Mouse (Mus musculus) embryonic facial prominence, embryonic 15.5 days (tissue): ENCODE data around the gene Tnrc6c. TPM values are rescaled to one million over a fixed set of nuclear protein-coding genes. Genes with fewer than 3 reads are reported as not detected.

Experiments used
- ATAC-seq: fragments of 200-750 bp; cut with Nextera tagmentation; 2 replicates; pipeline ENCODE4 v1.8.0; 2017; ENCODE audit warnings: low read depth, moderate TSS enrichment; ENCODE audit not compliant: insufficient number of reproducible peaks, low FRiP score, low TSS enrichment
- H3K27ac ChIP-seq: fragments of 300-500 bp; sonication (generic); replicated peaks from 2 replicates; pipeline ENCODE4 v1.5.1; 2015; ENCODE audit warnings: mild to moderate bottlenecking, inconsistent platforms
- H3K27me3 ChIP-seq: fragments of 300-500 bp; sonication (generic); 2 replicates; pipeline ENCODE4 v1.6.1; 2015; ENCODE audit warnings: inconsistent platforms
- H3K36me3 ChIP-seq: fragments of 300-500 bp; sonication (generic); 2 replicates; pipeline ENCODE4 v1.6.1; 2015; ENCODE audit warnings: mild to moderate bottlenecking, inconsistent platforms
- H3K4me1 ChIP-seq: fragments of 300-500 bp; sonication (generic); 2 replicates; pipeline ENCODE4 v1.6.1; 2015; ENCODE audit warnings: inconsistent platforms
- H3K4me2 ChIP-seq: fragments of 300-500 bp; sonication (generic); replicated peaks from 2 replicates; pipeline ENCODE4 v1.6.1; 2015; ENCODE audit warnings: mild to moderate bottlenecking, inconsistent platforms
- H3K4me3 ChIP-seq: fragments of 300-500 bp; sonication (generic); replicated peaks from 2 replicates; pipeline ENCODE4 v1.5.1; 2015; ENCODE audit warnings: mild to moderate bottlenecking, inconsistent platforms
- H3K9ac ChIP-seq: fragments of 300-500 bp; sonication (generic); 2 replicates; pipeline ENCODE4 v1.6.1; 2015; ENCODE audit warnings: inconsistent platforms
- H3K9me3 ChIP-seq: fragments of 300-500 bp; sonication (generic); replicated peaks from 2 replicates; pipeline ENCODE4 v1.6.1; 2016; ENCODE audit warnings: inconsistent platforms
- WGBS: fragments of 180-500 bp; shearing (Covaris S2); methylation state at CpG from one replicate; pipeline ENCODE4 v1.1.7; 2015; 5-methylcytosine and 5-hydroxymethylcytosine counted together
- polyA plus RNA-seq: library from polyadenylated mRNA; unstranded; fragments of >200 nt; fragmentation: Nextera tagmentation; extraction: Ambion mirVana; gene quantifications from 2 replicates; pipeline ENCODE4 v1.2.1, GENCODE M21; 2015

The Tnrc6c gene
- polyA plus RNA-seq, 1 experiment from 2014 or later, result 17.1 TPM

DNA sequence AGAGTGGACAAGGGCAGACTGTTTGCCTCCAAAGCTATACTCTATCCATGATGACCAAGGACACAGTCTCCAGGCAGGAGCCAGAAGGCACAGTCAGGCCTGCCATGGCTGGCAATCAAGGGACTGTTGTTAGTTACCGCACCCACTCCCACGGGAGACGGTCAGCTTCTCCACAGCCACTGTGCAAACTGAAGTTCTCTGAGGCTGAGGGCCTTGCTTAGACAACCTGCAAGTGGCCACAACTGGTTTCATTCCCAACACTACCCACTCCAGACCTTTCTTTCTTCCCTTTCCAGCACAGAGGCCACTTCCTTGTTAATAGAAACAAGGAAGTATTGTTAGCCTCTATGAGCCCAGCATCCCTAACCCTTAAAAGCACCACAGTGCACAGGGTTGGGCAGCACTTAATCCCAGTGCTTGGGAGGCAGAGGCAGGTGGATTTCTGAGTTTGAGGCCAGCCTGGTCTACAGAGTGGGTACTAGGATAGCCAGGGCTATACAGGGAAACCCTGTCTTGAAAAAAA is 149.1 kb downstream of the Tnrc6c start:
- H3K9me3 ChIP-seq, result no peaks in the 10 kb centered on the region
- no peak overlapping the region for H3K27ac ChIP-seq
- WGBS, result 91% methylated on average over 3 of the region's 3 CpGs
- H3K9ac ChIP-seq, result no peak overlapping the region
- H3K36me3 ChIP-seq, result no peaks in the 10 kb centered on the region
- no peak for ATAC-seq
- no peak overlapping the region for H3K4me3 ChIP-seq
- H3K4me1 ChIP-seq, result 0 out of 2 replicates have a peak, but pooled peaks cover 3% of the 10 kb centered on the region
- H3K27me3 ChIP-seq, result no peaks in the 10 kb centered on the region
- H3K4me2 ChIP-seq, result no peak overlapping the region

DNA sequence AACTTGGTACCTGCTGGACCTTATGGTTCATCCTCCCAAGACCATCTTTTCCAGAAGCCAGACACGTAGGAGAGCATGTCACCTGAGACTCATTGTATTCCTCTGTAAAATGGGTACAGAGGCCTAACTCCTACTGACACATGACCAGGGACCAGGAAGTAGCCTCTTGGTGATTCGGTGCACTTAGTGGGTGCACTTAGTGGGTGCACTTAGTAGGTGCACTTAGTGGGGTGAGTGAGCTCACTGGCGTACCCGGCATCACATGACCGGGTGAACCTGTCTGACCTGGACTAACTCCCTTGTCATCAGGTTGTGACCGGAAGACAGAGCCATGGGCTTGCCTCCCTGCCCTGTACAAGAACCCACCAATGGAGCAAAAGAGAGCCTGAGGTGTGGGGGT is 152.7 kb downstream of the Tnrc6c start:
- H3K36me3 ChIP-seq, result no peaks in the 10 kb centered on the region
- no peaks in the 10 kb centered on the region for H3K27me3 ChIP-seq
- ATAC-seq, result no peak
- no peak overlapping the region for H3K4me3 ChIP-seq
- no peaks in the 10 kb centered on the region for H3K9me3 ChIP-seq
- H3K4me1 ChIP-seq, result peaks cover 21% of the 10 kb centered on the region
- H3K27ac ChIP-seq, result no peak overlapping the region
- H3K4me2 ChIP-seq, result no peak overlapping the region
- no peak overlapping the region for H3K9ac ChIP-seq
- 93% methylated on average over 6 of the region's 6 CpGs for WGBS

GRCm38 (mm10) chr11:117809407-117810311 is 155.6 kb downstream of the Tnrc6c start, which contains the start of the genes Gm20708 and Syngr2:
Gm20708 (plus strand) TSS chr11:117809668.
Syngr2 (plus strand) TSS chr11:117809668.
- WGBS, result under 1% methylated on average over 73 of the region's 75 CpGs
- Histone ChIP-seq H3K9ac (peak within 1 kb of the TSS; percentile 41), H3K36me3 (peaks cover 27% of the 10 kb centered on the region), H3K9me3 (no peaks in the 10 kb centered on the region), H3K27me3 (no peaks in the 10 kb centered on the region), H3K4me2 (peak within 1 kb of the TSS; percentile 98), H3K4me3 (peak within 1 kb of the TSS; percentile 71), H3K4me1 (peaks cover 21% of the 10 kb centered on the region), H3K27ac (peak within 1 kb of the TSS; percentile 80)
- ATAC-seq, result peak; percentile 76

DNA sequence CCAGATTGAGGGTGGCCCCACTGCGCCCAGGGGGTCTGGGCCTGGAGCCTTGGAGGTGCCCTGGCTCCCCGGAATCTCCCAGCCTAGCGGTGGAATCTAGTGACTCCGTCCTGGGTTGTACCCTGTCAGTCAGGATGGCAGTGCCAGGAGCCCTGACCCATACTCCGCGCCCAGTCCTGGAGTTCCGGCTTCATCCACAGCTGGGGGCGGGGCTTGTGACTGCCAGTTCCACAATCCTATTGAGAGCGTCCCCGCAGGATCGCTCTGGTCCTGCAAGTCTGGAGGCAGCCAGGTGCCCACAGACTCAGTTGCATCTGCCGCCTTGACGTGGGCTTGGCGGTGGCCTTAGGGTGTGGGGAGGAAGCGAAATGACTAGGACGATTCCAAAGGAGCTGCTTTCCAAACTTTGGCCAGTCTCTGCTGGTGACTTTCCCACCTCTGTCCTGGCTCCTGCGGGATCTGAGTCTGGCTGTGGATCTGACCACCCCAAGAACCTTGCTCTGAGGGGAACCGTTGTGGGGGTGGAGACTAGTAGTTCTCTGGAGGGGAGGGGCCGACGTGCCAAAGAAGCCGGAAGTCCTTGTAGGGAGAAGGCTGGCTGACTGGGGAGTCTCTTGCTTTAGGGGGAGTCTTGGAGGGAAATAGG is 156.4 kb downstream of the Tnrc6c start:
- Histone ChIP-seq H3K27me3 (no peaks in the 10 kb centered on the region), H3K4me2 (peak overlapping the region; percentile 98), H3K4me3 (peak overlapping the region; percentile 71), H3K27ac (peak overlapping the region; percentile 80), H3K9me3 (no peaks in the 10 kb centered on the region), H3K4me1 (peaks cover 21% of the 10 kb centered on the region), H3K9ac (peak overlapping the region; percentile 41), H3K36me3 (peaks cover 35% of the 10 kb centered on the region)
- peak; percentile 79 for ATAC-seq
- WGBS, result under 1% methylated on average over 21 of the region's 21 CpGs

Other genes with a start within 250 kb of the Tnrc6c start
- 0.12 TPM in 1 of 2 replicates, not detected in the other for gene Gm11733, start 169.9 kb upstream of the Tnrc6c start, polyA plus RNA-seq
- gene Tmc8, start 127.8 kb downstream of the Tnrc6c start, polyA plus RNA-seq, result 0.94 and 1.1 TPM in 2 replicates
- 23.2 and 25.3 TPM in 2 replicates for gene Tmc6, start 127.9 kb downstream of the Tnrc6c start, polyA plus RNA-seq
- gene 6030468B19Rik, start 143.4 kb downstream of the Tnrc6c start, polyA plus RNA-seq, result 0.25 TPM in 1 of 2 replicates, not detected in the other
- 0.60 and 0.76 TPM in 2 replicates for gene Gm20708, start 155.4 kb downstream of the Tnrc6c start, polyA plus RNA-seq
- 76.1 and 79.6 TPM in 2 replicates for gene Syngr2, start 155.4 kb downstream of the Tnrc6c start, polyA plus RNA-seq
- gene Afmid, start 171.6 kb downstream of the Tnrc6c start, polyA plus RNA-seq, result 5.3 and 5.8 TPM in 2 replicates
- 115 and 124 TPM in 2 replicates for gene Tk1, start 171.8 kb downstream of the Tnrc6c start, polyA plus RNA-seq
- gene Birc5, start 195.0 kb downstream of the Tnrc6c start, polyA plus RNA-seq, result 225 and 239 TPM in 2 replicates
- not detected in 2 replicates for gene Tmem235, start 206.5 kb downstream of the Tnrc6c start, polyA plus RNA-seq
- gene Tha1, start 219.2 kb downstream of the Tnrc6c start, polyA plus RNA-seq, result 4.7 and 4.9 TPM in 2 replicates